7 mouse cellular contexts compared by ENCODE assay signal in the genomic region with DNA sequence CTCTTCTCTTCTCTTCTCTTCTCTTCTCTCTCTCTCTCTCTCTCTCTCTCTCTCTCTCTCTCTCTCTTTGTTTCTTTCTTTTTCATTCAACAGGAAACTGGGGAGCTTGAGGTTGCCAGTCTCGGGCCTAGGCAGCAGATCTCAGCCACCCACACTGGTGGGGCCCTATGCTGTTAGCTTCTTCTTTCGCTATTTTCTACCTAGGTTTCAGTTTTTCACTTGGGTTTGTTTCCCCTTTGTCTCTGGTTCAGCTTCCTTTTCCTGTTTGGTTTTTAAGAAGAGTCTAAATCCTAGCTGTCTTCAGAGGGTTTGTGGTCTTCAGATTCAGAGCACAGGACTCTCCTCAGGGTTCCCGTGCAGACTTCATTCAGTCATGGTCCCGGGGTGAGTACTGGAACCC.
DNase-seq lines count a peak whose midpoint lies in the region; ATAC-seq lines count a peak whose summit lies in the region.

No protein-coding gene starts in this region.

- DNase-seq in spleen, adult 18-20 months: peak; percentile 37 to 46
- no peak for DNase-seq in spleen, postnatal 14 days (ENCODE audit: low spot score in 2 of 2)
- DNase-seq in naive thymus-derived CD4-positive, alpha-beta T cell, adult 2 months (ENCODE audit: low read depth): peak; percentile 79
- DNase-seq in thymus, postnatal 4 days: peak; percentile 63
- DNase-seq in heart, postnatal 4 days: no peak
- DNase-seq in left cerebral cortex, postnatal 14 days (ENCODE audit: low spot score in 2 of 2): no peak

- intact Hi-C loops in left cerebral cortex, postnatal 14 days (cut with DNase I): no loop called here

- peak; percentile 26 for ATAC-seq in common myeloid progenitor, adult 5-6 weeks (replicated peaks; ENCODE audit: low read depth, poor library complexity, severe bottlenecking)

Comparison
In these comparisons a context has a peak if more than half of its experiments do, and no peak if none do; other contexts are left out.
1. DNase-seq: peak in spleen, adult 18-20 months (2 of 2), naive thymus-derived CD4-positive, alpha-beta T cell, adult 2 months (single experiment) and thymus, postnatal 4 days (single experiment); none in spleen, postnatal 14 days (0 of 2), heart, postnatal 4 days (single experiment) and left cerebral cortex, postnatal 14 days (0 of 2).